Mouse (Mus musculus): ENCODE results near the gene Psmd3.
"Not testable (repeated sequence)": the region's sequence is repeated elsewhere in the genome, so short reads cannot be mapped to it uniquely, and the experiment has no call there.

The Psmd3 gene

GRCm38 (mm10) chr11:98693746-98694145, 11.4 kb downstream of the Psmd3 start:
- DNase-seq, result no peak

- no peak for DNase-seq
Observed at GRCm38 (mm10) chr11:98694301-98694700, 11.9 kb downstream of the Psmd3 start.

GRCm38 (mm10) chr11:98695408-98695807, 13.1 kb downstream of the Psmd3 start:
- DNase-seq, result no peak

GRCm38 (mm10) chr11:98696454-98697216, 14.3 kb downstream of the Psmd3 start:
- no peak for DNase-seq

GRCm38 (mm10) chr11:98697225-98697624, 14.9 kb downstream of the Psmd3 start:
- no peak for DNase-seq

- no peak for DNase-seq
Observed at GRCm38 (mm10) chr11:98698849-98699640, 16.7 kb downstream of the Psmd3 start.

- peak; percentile 38 to 47 for DNase-seq
Observed at GRCm38 (mm10) chr11:98699911-98700310, 17.6 kb downstream of the Psmd3 start.

- no peak for DNase-seq
Observed at GRCm38 (mm10) chr11:98701213-98701670, 18.9 kb downstream of the Psmd3 start, which contains the start of gene Csf3. Csf3 (plus strand) TSS chr11:98701263.

- no peak for DNase-seq
Observed at GRCm38 (mm10) chr11:98702323-98702722, 20.0 kb downstream of the Psmd3 start.

- DNase-seq, result no peak
Observed at GRCm38 (mm10) chr11:98705021-98705420, 22.7 kb downstream of the Psmd3 start.

GRCm38 (mm10) chr11:98707401-98708281, 25.3 kb downstream of the Psmd3 start:
- DNase-seq, result no peak

GRCm38 (mm10) chr11:98708282-98708956, 26.1 kb downstream of the Psmd3 start:
- no peak for DNase-seq

GRCm38 (mm10) chr11:98709001-98709741, 26.8 kb downstream of the Psmd3 start:
- no peak for DNase-seq

GRCm38 (mm10) chr11:98710416-98711045, 28.2 kb downstream of the Psmd3 start:
- DNase-seq, result peak; percentile 37 to 48

- no peak for DNase-seq
Observed at GRCm38 (mm10) chr11:98711046-98711434, 28.7 kb downstream of the Psmd3 start.

GRCm38 (mm10) chr11:98712009-98712408, 29.7 kb downstream of the Psmd3 start:
- not testable (repeated sequence) for DNase-seq

GRCm38 (mm10) chr11:98713703-98714102, 31.3 kb downstream of the Psmd3 start:
- no peak for DNase-seq

- no peak for DNase-seq
Observed at GRCm38 (mm10) chr11:98715946-98716345, 33.6 kb downstream of the Psmd3 start.

GRCm38 (mm10) chr11:98717904-98718303, 35.5 kb downstream of the Psmd3 start:
- DNase-seq, result no peak

- no peak for DNase-seq
Observed at GRCm38 (mm10) chr11:98720756-98721155, 38.4 kb downstream of the Psmd3 start.

All from thymus, adult 18-20 months (tissue).